Mouse (Mus musculus): ENCODE measurements around the gene Xrcc5. TPM values are rescaled to one million over a fixed set of nuclear protein-coding genes. Genes with fewer than 3 reads are reported as not detected.
A peak's percentile ranks its signal among the peaks of the same experiment; 100 is the strongest.

The Xrcc5 gene
- total RNA-seq, 2 experiments from 2014 or later: 15.6 to 16.1 TPM

- DNase-seq (ENCODE audit: low spot score in 2 of 2): no peak
- intact Hi-C loops (cut with DNase I): no loop called here
These were observed 119.2 kb downstream of the Xrcc5 start for GRCm38 (mm10) chr1:72426456-72426855.

GRCm38 (mm10) chr1:72428526-72428925, 121.3 kb downstream of the Xrcc5 start:
- intact Hi-C loops (cut with DNase I): no loop called here
- DNase-seq (ENCODE audit: low spot score in 2 of 2): no peak

GRCm38 (mm10) chr1:72429107-72429807, 122.0 kb downstream of the Xrcc5 start:
- intact Hi-C loops (cut with DNase I): no loop called here
- DNase-seq (ENCODE audit: low spot score in 2 of 2): no peak

GRCm38 (mm10) chr1:72432579-72432978, 125.4 kb downstream of the Xrcc5 start:
- no peak for DNase-seq (ENCODE audit: low spot score in 2 of 2)
- intact Hi-C loops (cut with DNase I): no loop called here

GRCm38 (mm10) chr1:72434510-72434909, 127.3 kb downstream of the Xrcc5 start:
- DNase-seq (ENCODE audit: low spot score in 2 of 2): no peak
- intact Hi-C loops (cut with DNase I): no loop called here

GRCm38 (mm10) chr1:72436967-72437366, 129.7 kb downstream of the Xrcc5 start:
- intact Hi-C loops (cut with DNase I): no loop called here
- DNase-seq (ENCODE audit: low spot score in 2 of 2): no peak

- peak; percentile 31 to 32 for DNase-seq (ENCODE audit: low spot score in 2 of 2)
- intact Hi-C loops (cut with DNase I): no loop called here
These were observed 131.9 kb downstream of the Xrcc5 start for GRCm38 (mm10) chr1:72439146-72439545.

- intact Hi-C loops (cut with DNase I): no loop called here
- no peak for DNase-seq (ENCODE audit: low spot score in 2 of 2)
These were observed 135.5 kb downstream of the Xrcc5 start for GRCm38 (mm10) chr1:72442747-72443146.

Other genes with a start within 250 kb of the Xrcc5 start
- gene Mreg, start 95.1 kb upstream of the Xrcc5 start, total RNA-seq (2021): 1 to 10 TPM; 3.9 to 5.4 TPM
- 1 to 10 TPM; 3.7 to 5.2 TPM for gene Pecr, start 23.1 kb upstream of the Xrcc5 start, total RNA-seq (2021)
- gene Tmem169, start 23.1 kb upstream of the Xrcc5 start, total RNA-seq (2021): 10 to 100 TPM; 19.2 to 21.8 TPM
- 10 to 100 TPM; 17.5 to 20.4 TPM for gene March4, start 229.5 kb downstream of the Xrcc5 start, total RNA-seq (2021)